Mouse (Mus musculus) stomach, embryonic 14.5 days (tissue): ENCODE results near the gene Bcl11b. TPM values are rescaled to one million over a fixed set of nuclear protein-coding genes. Genes with fewer than 3 reads are reported as not detected.

Experiments
- ATAC-seq: fragments of 200-750 bp; cut with Nextera tagmentation; 2 replicates; pipeline ENCODE4 v1.8.0; 2017; ENCODE audit warnings: low read depth, moderate TSS enrichment; ENCODE audit not compliant: insufficient number of reproducible peaks, insufficient read depth, low FRiP score
- H3K27ac ChIP-seq: fragments of 300-500 bp; sonication (generic); 2 replicates; pipeline ENCODE4 v1.5.1; 2014; ENCODE audit warnings: mild to moderate bottlenecking, low read length, moderate library complexity, mixed read lengths
- H3K27me3 ChIP-seq: fragments of 300-500 bp; sonication (generic); 2 replicates; pipeline ENCODE4 v1.6.1; 2014; ENCODE audit warnings: low read length, control low read depth, mixed read lengths; ENCODE audit not compliant: control insufficient read depth, insufficient read depth
- H3K36me3 ChIP-seq: fragments of 300-500 bp; sonication (generic); 2 replicates; pipeline ENCODE4 v1.6.1; 2014; ENCODE audit warnings: mild to moderate bottlenecking, control low read depth, low read length, moderate library complexity, mixed read lengths; ENCODE audit not compliant: control insufficient read depth, insufficient read depth
- H3K4me1 ChIP-seq: fragments of 300-500 bp; sonication (generic); 2 replicates; pipeline ENCODE4 v1.6.1; 2014; ENCODE audit warnings: low read length, control low read depth, mixed read lengths; ENCODE audit not compliant: control insufficient read depth, insufficient read depth
- H3K4me2 ChIP-seq: fragments of 300-500 bp; sonication (generic); replicated peaks from 2 replicates; pipeline ENCODE4 v1.6.1; 2014; ENCODE audit warnings: low read depth, low read length, control low read depth
- H3K4me3 ChIP-seq: fragments of 300-500 bp; sonication (generic); 2 replicates; pipeline ENCODE4 v1.5.1; 2014; ENCODE audit warnings: low read depth, low read length, control low read depth
- H3K9ac ChIP-seq: fragments of 300-500 bp; sonication (generic); replicated peaks from 2 replicates; pipeline ENCODE4 v1.6.1; 2014; ENCODE audit warnings: low read depth, mild to moderate bottlenecking, control low read depth, low read length, moderate library complexity, mixed read lengths
- H3K9me3 ChIP-seq: fragments of 300-500 bp; sonication (generic); 2 replicates; pipeline ENCODE4 v1.6.1; 2016; ENCODE audit warnings: low read depth, low read length, control low read depth; ENCODE audit not compliant: control insufficient read depth
- WGBS: fragments of 180-500 bp; shearing (Covaris S2); extraction: QIAGEN DNeasy Blood & Tissue Kit; methylation state at CpG from one replicate; pipeline ENCODE4 v1.1.7; 2014; 5-methylcytosine and 5-hydroxymethylcytosine counted together
- polyA plus RNA-seq: library from polyadenylated mRNA; unstranded; fragments of >200 nt; fragmentation: Nextera tagmentation; extraction: Ambion mirVana; gene quantifications from 2 replicates; pipeline ENCODE4 v1.2.1, GENCODE M21; 2014

Bcl11b gene
- polyA plus RNA-seq, 1 experiment from 2014 or later: 6.0 TPM

GRCm38 (mm10) chr12:107978736-107979255 lies 24.6 kb downstream of the Bcl11b start:
- Histone ChIP-seq H3K36me3 (no peaks in the 10 kb centered on the region), H3K27ac (no peak overlapping the region), H3K9ac (no peak overlapping the region), H3K4me2 (no peak overlapping the region), H3K4me1 (peaks cover 37% of the 10 kb centered on the region; the same call in 1 of the 2 replicates), H3K27me3 (no peaks in the 10 kb centered on the region), H3K4me3 (no peak overlapping the region), H3K9me3 (no peaks in the 10 kb centered on the region)
- 60% methylated on average over 8 of the region's 8 CpGs for WGBS
- no peak for ATAC-seq

DNA sequence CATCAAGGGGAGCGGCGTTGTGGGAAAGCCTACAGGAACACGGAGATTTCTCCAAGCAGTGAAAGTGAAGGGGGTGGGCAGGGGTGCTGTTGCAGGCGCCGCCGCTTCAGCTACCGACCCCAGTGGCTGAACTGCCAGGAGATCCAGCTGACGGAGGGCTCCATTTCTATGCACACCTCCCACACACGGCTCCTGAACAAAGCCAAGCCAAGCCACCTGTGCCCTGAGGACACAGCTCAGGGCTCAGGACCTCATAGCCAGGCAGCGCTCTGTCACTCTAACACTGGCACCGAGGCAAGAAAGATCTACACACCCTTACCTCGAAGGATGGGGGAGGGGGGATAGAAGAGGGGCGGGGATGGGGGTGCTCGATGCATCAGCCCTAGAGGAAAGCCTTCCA lies 25.3 kb downstream of the Bcl11b start:
- ATAC-seq: no peak
- no peak overlapping the region for H3K27ac ChIP-seq
- H3K36me3 ChIP-seq: no peaks in the 10 kb centered on the region
- peaks cover 37% of the 10 kb centered on the region; the same call in 1 of the 2 replicates for H3K4me1 ChIP-seq
- no peak overlapping the region for H3K4me3 ChIP-seq
- no peak overlapping the region for H3K9ac ChIP-seq
- no peak overlapping the region for H3K4me2 ChIP-seq
- no peaks in the 10 kb centered on the region for H3K9me3 ChIP-seq
- H3K27me3 ChIP-seq: no peaks in the 10 kb centered on the region
- WGBS: 25% methylated on average over 14 of the region's 14 CpGs

DNA sequence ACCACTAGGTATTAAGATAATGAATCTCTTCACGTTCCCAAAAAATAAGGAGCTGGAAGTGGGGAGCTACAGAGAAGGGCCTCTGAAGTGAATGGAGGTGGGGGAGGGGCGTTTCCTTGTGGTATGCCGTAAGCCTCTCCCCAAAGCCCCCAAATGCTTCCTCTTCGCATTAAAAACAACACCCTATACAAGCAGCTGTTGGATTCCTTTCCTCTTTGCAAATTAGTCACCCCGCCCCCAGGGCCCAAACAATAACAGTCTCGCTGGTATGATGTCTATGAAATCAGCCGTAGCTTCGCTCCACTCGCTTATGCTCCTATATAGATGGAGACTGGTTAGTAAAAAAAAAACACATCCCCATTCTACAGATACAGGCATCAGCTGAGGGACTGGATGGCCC lies 25.9 kb downstream of the Bcl11b start:
- Histone ChIP-seq H3K4me1 (peaks cover 41% of the 10 kb centered on the region; the same call in 1 of the 2 replicates), H3K9me3 (no peaks in the 10 kb centered on the region), H3K4me2 (no peak overlapping the region), H3K27ac (no peak overlapping the region), H3K9ac (no peak overlapping the region), H3K27me3 (no peaks in the 10 kb centered on the region), H3K36me3 (no peaks in the 10 kb centered on the region), H3K4me3 (no peak overlapping the region)
- 24% methylated on average over 9 of the region's 9 CpGs for WGBS
- no peak for ATAC-seq

GRCm38 (mm10) chr12:107977086-107977485 lies 26.3 kb downstream of the Bcl11b start:
- 0 out of 2 replicates have a peak overlapping the region, but pooled peaks have one; percentile 24 for H3K4me2 ChIP-seq

GRCm38 (mm10) chr12:107976571-107977001 lies 26.8 kb downstream of the Bcl11b start:
- H3K9ac ChIP-seq: no peak overlapping the region
- no peak for ATAC-seq
- H3K36me3 ChIP-seq: no peaks in the 10 kb centered on the region
- no peaks in the 10 kb centered on the region for H3K27me3 ChIP-seq
- no peaks in the 10 kb centered on the region for H3K9me3 ChIP-seq
- WGBS: 29% methylated on average over 22 of the region's 22 CpGs
- H3K4me1 ChIP-seq: peaks cover 41% of the 10 kb centered on the region; the same call in 1 of the 2 replicates
- H3K27ac ChIP-seq: no peak overlapping the region
- no peak overlapping the region for H3K4me3 ChIP-seq
- peak overlapping the region; percentile 24 for H3K4me2 ChIP-seq

More at GRCm38 (mm10) chr12:107977086-107977485, 26.3 kb downstream of the Bcl11b start:
- ATAC-seq: no peak
- Histone ChIP-seq H3K36me3 (no peaks in the 10 kb centered on the region), H3K4me1 (peaks cover 41% of the 10 kb centered on the region; the same call in 1 of the 2 replicates), H3K4me3 (no peak overlapping the region), H3K9ac (no peak overlapping the region), H3K27ac (no peak overlapping the region), H3K27me3 (no peaks in the 10 kb centered on the region), H3K9me3 (no peaks in the 10 kb centered on the region)
- 58% methylated on average over 8 of the region's 8 CpGs for whole genome bisulfite sequencing

DNA sequence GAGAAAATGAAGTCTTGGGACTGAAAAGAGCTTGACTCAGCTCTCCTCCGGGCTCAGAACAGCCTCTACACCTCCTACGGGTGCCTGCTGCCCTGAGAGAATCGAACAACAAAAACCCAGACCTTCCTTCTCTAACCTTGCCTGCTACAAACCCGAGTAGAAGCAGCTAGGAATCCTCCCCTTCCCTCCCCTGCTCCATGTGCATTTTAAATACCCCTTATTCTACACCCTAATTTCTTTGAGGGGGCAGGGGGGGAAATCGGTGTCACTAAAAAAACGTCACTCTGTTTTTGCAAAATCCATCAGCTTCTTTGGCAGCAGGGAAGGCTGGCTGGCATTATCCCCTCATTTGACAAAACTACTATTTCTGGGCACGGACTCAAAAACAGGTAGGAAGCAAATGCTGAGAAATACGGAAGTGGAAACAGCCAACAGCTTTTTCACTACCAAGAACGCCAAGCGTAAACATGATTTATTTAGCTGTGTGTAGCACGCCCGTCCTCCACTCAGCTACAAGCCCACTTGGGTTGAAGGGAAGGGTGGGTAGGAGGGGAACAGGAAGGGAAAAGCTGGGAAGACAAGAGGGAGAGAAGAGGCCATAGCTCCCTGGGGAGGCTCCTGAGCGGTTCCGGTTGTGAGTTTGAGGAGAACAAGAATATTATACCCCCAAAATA lies 27.4 kb downstream of the Bcl11b start:
- H3K9me3 ChIP-seq: no peaks in the 10 kb centered on the region
- H3K4me1 ChIP-seq: peaks cover 38% of the 10 kb centered on the region; the same call in 1 of the 2 replicates
- H3K36me3 ChIP-seq: no peaks in the 10 kb centered on the region
- H3K4me2 ChIP-seq: peak overlapping the region; percentile 24
- no peak for ATAC-seq
- H3K9ac ChIP-seq: no peak overlapping the region
- H3K4me3 ChIP-seq: no peak overlapping the region
- no peak overlapping the region for H3K27ac ChIP-seq
- H3K27me3 ChIP-seq: no peaks in the 10 kb centered on the region
- 29% methylated on average over 14 of the region's 14 CpGs for WGBS

GRCm38 (mm10) chr12:107975479-107975896 lies 27.9 kb downstream of the Bcl11b start:
- Histone ChIP-seq H3K4me3 (no peak overlapping the region), H3K9ac (no peak overlapping the region), H3K4me2 (no peak overlapping the region), H3K27ac (no peak overlapping the region), H3K36me3 (no peaks in the 10 kb centered on the region), H3K9me3 (no peaks in the 10 kb centered on the region), H3K4me1 (peaks cover 32% of the 10 kb centered on the region; the same call in 1 of the 2 replicates), H3K27me3 (no peaks in the 10 kb centered on the region)
- WGBS: 74% methylated on average over 10 of the region's 10 CpGs
- no peak for ATAC-seq

GRCm38 (mm10) chr12:107974504-107974903 lies 28.9 kb downstream of the Bcl11b start:
- WGBS: 83% methylated on average over 11 of the region's 11 CpGs
- Histone ChIP-seq H3K9ac (no peak overlapping the region), H3K4me2 (no peak overlapping the region), H3K9me3 (no peaks in the 10 kb centered on the region), H3K4me3 (no peak overlapping the region), H3K27me3 (no peaks in the 10 kb centered on the region), H3K36me3 (no peaks in the 10 kb centered on the region), H3K27ac (no peak overlapping the region), H3K4me1 (peaks cover 23% of the 10 kb centered on the region; the same call in 1 of the 2 replicates)
- no peak for ATAC-seq
